Mouse (Mus musculus) embryo, embryonic 10 days (tissue): ENCODE measurements around the gene Rgl3.
A peak's percentile ranks its signal among the peaks of the same experiment; 100 is the strongest.

Source experiments
- DNase-seq: peaks from one replicate; pipeline ENCODE4 v3.0.0-alpha.2; 2015; ENCODE audit warnings: low spot score

Gene Rgl3

DNA sequence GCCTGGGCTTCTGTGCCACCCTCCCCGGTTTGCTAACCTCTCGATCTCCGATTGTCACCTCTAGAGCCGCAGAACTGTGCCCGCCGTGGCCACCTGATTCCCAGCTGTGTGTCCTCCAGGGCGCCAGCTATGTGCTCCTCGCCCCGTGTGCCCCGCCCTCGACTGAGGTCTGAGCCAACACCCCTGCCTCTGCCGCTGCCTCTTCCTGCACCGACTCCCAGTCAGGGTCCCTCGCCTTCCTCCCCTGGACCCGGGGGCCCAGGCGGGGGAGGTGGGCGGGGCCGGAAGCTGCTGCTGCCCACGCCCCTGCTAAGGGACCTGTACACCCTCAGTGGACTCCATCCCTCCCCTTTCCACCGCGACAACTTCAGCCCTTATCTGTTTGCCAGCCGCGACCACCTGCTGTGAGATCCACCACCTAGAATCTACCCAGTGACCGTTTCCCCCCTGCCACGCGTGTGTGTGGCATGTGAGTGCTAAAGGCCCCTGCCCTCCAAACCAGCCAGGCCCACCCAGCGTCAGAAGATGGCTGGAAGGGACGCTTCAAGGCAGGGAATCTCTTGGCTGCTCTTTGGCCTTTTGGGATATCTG lies 41.6 kb downstream of the Rgl3 start:
- DNase-seq, result peak; percentile 16

DNA sequence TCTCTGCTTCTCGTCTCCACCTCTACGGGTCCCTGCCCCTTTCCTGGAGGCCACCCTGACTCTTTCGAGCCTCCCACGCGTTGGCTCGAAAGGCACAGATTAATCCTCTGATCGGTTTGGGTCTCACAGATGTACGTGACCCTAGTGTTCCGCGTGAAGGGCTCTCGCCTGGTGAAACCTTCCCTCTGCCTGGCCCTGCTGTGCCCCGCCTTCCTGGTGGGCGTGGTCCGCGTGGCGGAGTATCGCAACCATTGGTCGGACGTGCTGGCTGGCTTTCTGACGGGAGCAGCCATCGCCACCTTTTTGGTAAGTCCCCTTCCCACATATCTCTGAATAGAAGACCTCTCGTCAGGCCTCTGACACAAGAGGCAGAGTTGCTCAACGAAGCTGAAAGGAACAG lies 45.0 kb downstream of the Rgl3 start:
- peak; percentile 56 for DNase-seq

DNA sequence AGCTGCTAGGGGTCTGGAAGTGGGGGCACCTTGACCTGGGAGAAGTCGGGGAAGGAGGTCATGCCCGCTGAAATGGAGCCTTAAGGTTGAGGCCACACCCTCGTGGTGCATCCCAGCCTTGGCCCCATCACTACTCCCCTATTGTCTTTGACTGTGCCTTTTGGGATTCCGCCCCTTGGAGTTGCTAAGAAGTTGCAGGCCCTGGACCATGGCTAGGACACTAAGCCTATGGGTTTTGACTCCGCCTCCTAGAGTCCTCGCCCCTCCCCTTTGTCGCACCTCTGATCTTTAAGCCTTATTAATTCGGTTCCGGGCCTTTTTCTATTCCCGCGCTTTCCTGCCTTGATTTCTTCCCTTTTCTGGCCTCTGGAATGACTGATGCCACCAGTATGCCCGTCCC lies 45.6 kb downstream of the Rgl3 start:
- DNase-seq, result no peak

DNA sequence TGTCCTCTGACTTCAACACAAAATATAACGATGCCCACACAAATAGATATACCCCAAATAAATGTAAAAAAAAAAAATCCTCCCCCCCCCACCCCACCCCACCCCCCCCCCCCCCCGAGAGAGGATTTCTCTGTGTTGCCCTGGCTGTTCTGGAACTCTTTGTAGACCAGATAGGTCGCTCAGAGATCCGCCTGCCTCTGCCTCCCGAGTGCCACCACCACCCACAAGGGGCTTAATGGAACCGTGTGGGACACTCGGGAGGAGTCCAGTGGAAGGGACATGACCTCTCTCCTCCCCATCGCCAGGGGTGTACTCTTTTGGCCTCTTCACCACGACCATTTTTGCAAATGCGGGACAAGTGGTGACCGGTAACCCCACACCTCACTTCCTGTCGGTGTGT lies 46.2 kb downstream of the Rgl3 start:
- no peak for DNase-seq

GRCm38 (mm10) chr9:21938234-21938855 lies 50.9 kb downstream of the Rgl3 start:
- DNase-seq, result no peak

- no peak for DNase-seq
These were observed 51.5 kb downstream of the Rgl3 start for GRCm38 (mm10) chr9:21937711-21938175.

DNA sequence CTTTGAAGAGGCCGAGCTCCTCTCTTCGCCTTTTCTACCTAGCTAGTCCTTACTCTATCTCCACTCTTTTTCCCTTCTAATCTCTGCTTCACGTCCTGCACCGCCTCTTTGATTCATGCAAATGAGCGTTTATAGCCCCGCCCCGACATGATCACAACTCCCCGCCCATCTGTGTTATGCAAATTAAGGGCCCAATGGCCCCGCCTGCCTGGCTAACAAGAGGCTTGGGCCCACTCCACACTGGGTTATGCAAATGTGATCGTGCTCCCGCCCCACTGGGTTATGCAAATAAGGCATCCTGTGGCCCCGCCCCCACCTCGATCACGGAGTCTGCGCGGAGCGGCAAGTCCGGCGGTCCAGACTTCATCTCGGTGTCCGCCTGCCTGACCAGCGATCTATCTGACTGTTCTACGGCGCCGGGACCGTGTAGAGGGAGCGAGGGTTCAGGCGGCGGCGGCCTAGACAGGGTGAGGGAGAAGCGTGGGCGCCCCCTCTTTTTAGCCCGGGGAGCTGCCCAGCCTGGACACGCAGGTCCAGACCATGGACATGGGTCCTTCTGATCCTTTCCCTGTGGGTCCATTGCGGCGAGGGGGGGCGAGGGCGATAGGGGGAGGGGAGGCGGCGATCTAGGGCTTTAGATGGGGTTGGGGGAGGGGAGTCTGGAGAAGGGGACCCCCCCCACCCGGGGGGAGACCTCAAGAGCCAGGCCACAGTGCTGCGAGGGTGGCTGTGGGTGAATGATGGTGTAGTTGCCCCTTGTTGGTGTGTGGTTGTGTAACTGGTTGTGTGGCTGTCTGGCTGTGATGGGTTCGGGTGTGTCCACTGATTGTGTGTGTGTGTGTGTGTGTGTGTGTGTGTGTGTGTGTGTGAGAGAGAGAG lies 52.3 kb downstream of the Rgl3 start, which contains the start of gene Plppr2:
Plppr2 (plus strand) TSS at position 342 of the 879 bp plus-strand sequence.
- peak; percentile 98 for DNase-seq

- DNase-seq, result no peak
These were observed 53.6 kb downstream of the Rgl3 start for GRCm38 (mm10) chr9:21935466-21936131.

- no peak for DNase-seq
These were observed 55.2 kb downstream of the Rgl3 start for GRCm38 (mm10) chr9:21934021-21934420.

GRCm38 (mm10) chr9:21932445-21933137 lies 56.7 kb downstream of the Rgl3 start:
- no peak for DNase-seq

GRCm38 (mm10) chr9:21932006-21932405 lies 57.2 kb downstream of the Rgl3 start:
- no peak for DNase-seq

DNA sequence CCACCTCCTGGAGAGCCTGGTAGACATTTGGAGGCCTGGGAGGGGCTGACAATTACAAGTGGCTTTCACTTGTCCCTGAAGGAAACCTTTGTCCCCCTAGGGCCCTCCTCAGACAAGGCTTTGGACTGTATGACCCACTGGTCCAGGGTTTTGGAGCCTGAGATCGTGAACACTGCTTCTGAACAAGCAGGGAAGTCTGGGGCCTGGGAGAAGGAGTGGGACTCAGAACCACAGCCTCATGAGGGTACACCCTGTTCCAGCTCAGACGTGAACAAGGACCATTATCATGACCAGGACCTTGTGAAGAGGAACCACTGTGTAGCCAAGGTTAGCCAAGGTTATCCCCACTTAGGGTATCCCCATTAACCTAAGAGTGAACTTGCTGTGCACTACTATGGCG lies 60.0 kb downstream of the Rgl3 start:
- no peak for DNase-seq

DNA sequence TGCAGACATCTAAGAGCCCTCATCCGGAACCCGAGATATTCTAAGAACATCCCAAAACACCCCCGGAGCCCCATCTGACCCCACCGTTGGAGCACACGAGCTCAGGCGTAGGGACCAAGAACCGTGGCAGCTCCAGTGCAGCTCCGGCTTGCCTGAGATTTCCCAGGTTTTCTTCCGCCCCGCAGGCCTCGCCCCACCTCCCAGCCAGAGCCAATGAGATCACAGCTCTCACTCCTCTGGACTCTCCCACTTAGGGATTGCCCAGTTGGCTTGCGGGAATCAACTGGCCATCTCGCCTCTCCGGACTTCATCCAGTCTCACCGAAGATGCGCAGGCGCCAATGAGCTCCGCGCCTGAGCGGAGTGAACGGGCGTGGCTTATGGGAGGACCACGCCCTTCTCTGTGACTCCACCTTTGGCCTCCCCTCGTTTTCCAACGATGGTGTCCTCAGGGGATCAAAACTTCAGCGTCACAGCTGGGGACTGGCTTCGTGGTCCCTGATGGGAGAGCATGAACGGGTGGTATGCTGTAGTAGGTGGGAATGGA lies 62.0 kb downstream of the Rgl3 start, which contains the start of the genes Ccdc159 and Tmem205:
Ccdc159 (plus strand) TSS at position 264 of the 546 bp plus-strand sequence.
Tmem205 (minus strand) TSS at position 349 of the 546 bp plus-strand sequence.
- DNase-seq, result peak; percentile 99

GRCm38 (mm10) chr9:21926784-21927183 lies 62.5 kb downstream of the Rgl3 start:
- peak; percentile 31 for DNase-seq

DNA sequence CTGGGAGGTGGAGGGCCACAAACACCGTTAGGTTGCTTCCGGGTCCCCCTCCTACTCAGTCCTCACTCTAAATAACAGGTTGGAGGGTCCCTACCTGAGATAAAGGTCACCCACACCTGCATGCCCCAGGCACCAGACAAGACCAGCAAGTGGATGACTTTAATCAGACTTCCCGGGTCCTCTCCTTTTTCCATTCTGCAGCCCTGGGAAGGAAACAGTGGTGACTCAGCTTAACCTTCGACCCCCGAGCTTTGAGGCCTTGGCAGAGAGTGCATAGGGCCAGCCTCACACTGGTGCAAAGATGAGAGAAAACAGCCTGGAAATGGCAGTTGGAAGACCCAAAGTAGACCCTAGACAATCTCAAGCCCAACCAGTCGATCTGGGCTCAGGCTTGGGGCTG lies 63.1 kb downstream of the Rgl3 start:
- peak; percentile 26 for DNase-seq

DNA sequence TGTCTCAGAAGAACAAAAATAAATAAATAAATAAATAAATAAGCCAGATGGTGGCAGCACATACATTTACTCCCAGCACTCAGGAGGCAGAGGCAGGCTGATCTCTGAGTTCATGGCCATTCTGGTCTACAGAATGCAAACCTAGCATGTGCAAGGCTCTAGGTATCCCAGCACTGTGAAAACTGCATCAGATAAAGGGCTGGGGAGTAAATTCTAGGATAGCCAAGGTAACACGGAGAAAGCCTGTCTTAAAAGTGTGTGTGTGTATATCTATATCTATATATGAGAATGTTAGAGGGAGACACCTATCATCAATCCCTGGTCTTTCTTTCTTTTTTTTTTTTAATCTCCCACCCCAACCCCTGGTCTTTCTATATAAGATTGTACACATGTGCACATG lies 63.7 kb downstream of the Rgl3 start:
- no peak for DNase-seq

GRCm38 (mm10) chr9:21925034-21925433 lies 64.2 kb downstream of the Rgl3 start:
- DNase-seq, result no peak

GRCm38 (mm10) chr9:21924099-21924493 lies 65.2 kb downstream of the Rgl3 start:
- DNase-seq, result no peak

- DNase-seq, result no peak
These were observed 65.7 kb downstream of the Rgl3 start for GRCm38 (mm10) chr9:21923490-21924098.

DNA sequence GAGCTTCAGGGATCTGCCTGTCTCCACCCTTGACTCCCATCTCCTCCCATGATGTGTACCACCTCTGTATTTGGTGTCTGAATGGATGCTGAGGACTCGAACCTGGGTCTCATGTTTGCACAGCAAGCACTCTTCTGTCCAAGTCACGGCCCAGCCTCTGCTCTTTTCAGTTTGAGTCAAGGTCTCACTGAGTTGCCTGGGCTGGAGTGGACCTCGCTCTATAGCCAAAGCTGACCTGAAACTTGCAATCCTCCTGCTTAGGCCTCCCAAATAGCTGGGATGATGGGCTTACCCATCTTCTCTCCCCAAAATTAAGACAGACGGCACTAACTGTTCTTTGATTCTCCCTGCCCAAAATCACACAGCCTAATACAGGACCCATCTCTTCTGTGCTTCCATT lies 66.2 kb downstream of the Rgl3 start:
- DNase-seq, result no peak
